Mouse (Mus musculus) lung, postnatal 0 days (tissue): Measurements from ENCODE around the gene Soga1.

Source experiments
- CTCF ChIP-seq: IDR thresholded peaks from 2 replicates; pipeline ENCODE4 v1.5.1; 2016; ENCODE audit warnings: antibody characterized with exemption, mild to moderate bottlenecking
- EP300 ChIP-seq: IDR thresholded peaks from 2 replicates; pipeline ENCODE4 v1.6.1; 2016; ENCODE audit warnings: antibody characterized with exemption, mild to moderate bottlenecking, control low read depth

DNA sequence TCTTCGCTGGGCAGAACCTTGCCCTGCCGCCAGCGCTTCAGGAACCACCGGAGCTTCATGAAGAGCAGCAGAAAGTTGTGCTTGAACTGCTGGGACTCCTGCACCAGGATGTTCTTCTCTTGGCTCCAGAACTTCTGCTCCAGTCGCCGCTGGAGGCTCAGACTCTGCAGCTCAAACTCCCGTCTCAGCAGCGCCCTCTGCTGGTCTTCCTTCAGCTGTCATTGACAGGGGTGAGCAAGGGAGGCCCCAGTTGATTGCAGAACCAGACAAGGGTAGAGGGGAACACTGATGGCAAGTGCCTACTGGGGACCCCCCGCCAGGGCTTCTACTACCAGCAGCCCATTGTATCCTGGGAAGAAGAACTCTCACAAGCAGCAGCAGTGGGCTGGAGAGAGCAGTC, 48.2 kb downstream of the Soga1 start:
- TF ChIP-seq CTCF, result peak; percentile 92
- TF ChIP-seq EP300, result no peak
